Mouse (Mus musculus): ENCODE data around the gene Nkx2-2.

- no peak for TF ChIP-seq CTCF (conservative IDR thresholded peaks at IDR 0.05 in 1 of 2, IDR thresholded peaks at IDR 0.05 in 1 of 2; ENCODE audit: low read depth in 2 of 2, low read length in 2 of 2)
- no peak for TF ChIP-seq EP300 (IDR thresholded peaks at IDR 0.05; ENCODE audit: low read length)
- TF ChIP-seq POLR2A (IDR thresholded peaks at IDR 0.05; ENCODE audit: low read depth, low read length): no peak
- no peak for TF ChIP-seq ZKSCAN1 (IDR thresholded peaks at IDR 0.05; ENCODE audit: borderline replicate concordance, low read depth, low read length)
- TF ChIP-seq RCOR1 (conservative IDR thresholded peaks at IDR 0.05; ENCODE audit: low read depth, low read length): no peak
- TF ChIP-seq HCFC1 (IDR thresholded peaks at IDR 0.05; ENCODE audit: low read depth, low read length): no peak
- no peak for TF ChIP-seq UBTF (IDR thresholded peaks at IDR 0.05; ENCODE audit: low read depth, low read length)
- TF ChIP-seq GABPA (IDR thresholded peaks at IDR 0.05; ENCODE audit: insufficient replicate concordance, low read depth, low read length): no peak
- TF ChIP-seq E2F4 (IDR thresholded peaks at IDR 0.05; ENCODE audit: insufficient replicate concordance, low read depth, low read length): no peak
- TF ChIP-seq MAZ (IDR thresholded peaks at IDR 0.05; ENCODE audit: low read depth, low read length): no peak
- no peak for TF ChIP-seq USF2 (conservative IDR thresholded peaks at IDR 0.05; ENCODE audit: low read depth, low read length)
- no peak for TF ChIP-seq USF1 (IDR thresholded peaks at IDR 0.05; ENCODE audit: low read depth, low read length)
- TF ChIP-seq POLR2AphosphoS2 (IDR thresholded peaks at IDR 0.05; ENCODE audit: low read depth, low read length): no peak
Observed at GRCm38 (mm10) chr2:147181304-147181665, 12.8 kb downstream of the Nkx2-2 start.
